Mouse (Mus musculus) adrenal gland, adult 8-10 months (tissue): ENCODE measurements around the gene Cirbp. TPM values are rescaled to one million over a fixed set of nuclear protein-coding genes. Genes with fewer than 3 reads are reported as not detected.

Source experiments
- DNase-seq: peaks from one replicate; pipeline ENCODE4 v3.0.0; 2022
- total RNA-seq, 4 experiments: library from RNA; stranded (reverse); gene quantifications; 2 replicates each; pipeline ENCODE4 v1.2.4; 2022

Cirbp gene
- total RNA-seq, 4 experiments from 2014 or later: 44.2 to 234 (median 162) TPM

DNA sequence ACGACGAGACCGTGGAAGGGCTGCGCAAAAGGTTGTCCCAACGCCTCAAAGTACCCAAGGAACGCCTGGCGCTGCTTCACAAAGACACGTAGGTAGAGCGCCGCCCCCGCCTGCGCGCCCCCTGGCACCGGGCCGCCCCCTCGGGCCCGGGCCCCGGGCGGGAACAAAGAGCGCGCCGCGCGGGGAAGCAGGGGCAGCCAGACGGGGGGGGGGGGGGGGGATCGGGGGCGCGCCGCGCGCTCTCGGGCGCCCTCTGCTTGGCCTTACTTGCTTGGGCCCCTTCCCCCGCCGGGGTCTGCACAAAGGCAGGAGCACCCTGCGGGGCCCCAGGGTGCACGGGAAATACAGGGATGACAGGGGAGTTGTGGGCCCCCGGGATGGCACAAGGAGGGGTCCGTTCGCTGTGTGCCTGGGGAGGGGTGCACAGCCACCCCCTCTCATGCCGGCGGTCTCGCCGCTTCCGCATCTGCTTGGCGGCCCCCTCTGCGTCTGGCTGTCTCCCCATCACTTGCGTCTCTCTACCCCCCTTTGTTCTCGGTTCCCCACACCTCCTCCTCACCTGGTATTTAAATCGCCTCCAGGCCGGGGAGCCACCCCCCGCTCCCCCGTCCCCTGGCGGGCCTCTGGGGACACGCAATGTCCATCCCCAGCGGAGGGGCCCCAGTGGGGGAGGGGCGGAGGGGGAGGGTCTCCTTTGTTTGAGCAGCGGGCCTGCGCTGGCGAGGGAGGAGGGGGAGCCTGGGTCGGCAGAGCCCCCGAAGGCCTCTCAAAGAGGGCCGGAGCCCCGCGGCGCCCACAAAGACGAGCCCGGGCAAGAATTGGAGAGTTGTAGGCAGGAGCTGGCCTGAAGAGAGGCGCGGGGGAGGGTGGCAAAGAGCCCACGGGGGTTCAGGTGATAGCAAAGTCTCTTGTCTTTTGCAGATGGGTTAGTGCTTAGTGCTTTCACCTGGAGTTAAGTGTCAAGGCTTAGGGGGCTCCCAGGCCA is 15.3 kb upstream of the Cirbp start:
- no peak for DNase-seq

- DNase-seq: no peak
Measured at GRCm38 (mm10) chr10:80151211-80152034, 14.4 kb upstream of the Cirbp start.

DNA sequence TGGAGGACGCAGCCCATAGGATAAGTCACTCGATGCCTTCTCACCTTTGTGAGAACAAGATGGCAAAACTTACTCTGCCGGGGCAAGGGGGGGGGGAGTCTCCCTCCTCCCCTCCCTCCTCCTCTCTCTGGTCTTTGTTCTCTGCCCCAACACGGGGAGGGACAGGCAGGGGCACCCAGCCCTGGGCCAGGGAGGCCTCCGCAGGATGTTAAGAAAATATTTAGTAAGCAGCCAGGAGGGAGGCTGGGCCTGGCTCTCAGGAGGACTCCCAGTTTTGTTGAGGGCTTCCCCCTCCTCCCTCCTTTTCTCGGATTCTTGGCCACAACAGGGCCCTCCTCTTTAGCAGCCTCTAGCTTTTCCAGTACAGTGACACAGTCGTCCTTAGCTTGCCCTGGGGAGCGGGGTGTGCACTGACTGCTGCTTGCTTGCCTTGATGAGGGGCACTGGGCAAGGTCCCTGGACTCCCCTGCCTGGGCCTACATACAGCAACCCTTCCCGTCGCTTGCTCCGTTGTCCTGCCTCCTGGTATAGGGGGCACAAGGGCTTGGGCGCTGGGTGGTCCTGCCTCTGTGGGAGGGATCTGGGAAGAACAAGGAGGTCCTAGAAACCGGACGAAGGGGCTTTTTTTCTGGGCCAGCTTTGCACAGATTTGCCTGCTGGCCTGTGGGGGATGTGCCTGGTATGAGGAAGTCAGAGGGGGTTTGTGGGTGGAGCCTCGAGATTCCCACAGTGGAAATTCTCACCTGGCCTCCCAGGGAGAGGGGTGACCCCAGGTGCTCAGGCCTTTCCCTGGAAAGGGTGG is 13.5 kb upstream of the Cirbp start:
- no peak for DNase-seq

GRCm38 (mm10) chr10:80152873-80153260 is 12.9 kb upstream of the Cirbp start:
- DNase-seq: peak; percentile 83

GRCm38 (mm10) chr10:80153713-80154112 is 12.1 kb upstream of the Cirbp start:
- no peak for DNase-seq

DNA sequence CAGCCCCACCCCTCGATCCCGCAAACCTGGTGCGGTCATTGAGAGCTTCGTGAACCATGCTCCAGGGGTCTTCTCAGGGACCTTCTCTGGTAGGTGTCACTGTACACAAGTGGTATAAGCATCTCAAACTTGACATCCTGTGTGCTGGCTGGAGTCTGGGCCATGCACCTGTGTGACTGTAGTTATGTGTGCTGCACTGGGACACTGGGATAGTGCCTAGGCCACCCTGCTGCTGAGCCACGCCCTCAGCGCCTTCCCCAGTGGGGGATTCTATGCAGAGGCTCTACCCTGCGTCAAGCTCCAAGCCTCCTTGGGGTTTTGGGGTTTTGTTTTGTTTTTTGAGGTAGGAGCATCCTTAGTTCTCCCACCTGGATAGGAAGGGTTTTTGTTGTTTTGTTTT is 11.4 kb upstream of the Cirbp start:
- no peak for DNase-seq

- no peak for DNase-seq
Measured at GRCm38 (mm10) chr10:80155277-80155676, 10.5 kb upstream of the Cirbp start.

DNA sequence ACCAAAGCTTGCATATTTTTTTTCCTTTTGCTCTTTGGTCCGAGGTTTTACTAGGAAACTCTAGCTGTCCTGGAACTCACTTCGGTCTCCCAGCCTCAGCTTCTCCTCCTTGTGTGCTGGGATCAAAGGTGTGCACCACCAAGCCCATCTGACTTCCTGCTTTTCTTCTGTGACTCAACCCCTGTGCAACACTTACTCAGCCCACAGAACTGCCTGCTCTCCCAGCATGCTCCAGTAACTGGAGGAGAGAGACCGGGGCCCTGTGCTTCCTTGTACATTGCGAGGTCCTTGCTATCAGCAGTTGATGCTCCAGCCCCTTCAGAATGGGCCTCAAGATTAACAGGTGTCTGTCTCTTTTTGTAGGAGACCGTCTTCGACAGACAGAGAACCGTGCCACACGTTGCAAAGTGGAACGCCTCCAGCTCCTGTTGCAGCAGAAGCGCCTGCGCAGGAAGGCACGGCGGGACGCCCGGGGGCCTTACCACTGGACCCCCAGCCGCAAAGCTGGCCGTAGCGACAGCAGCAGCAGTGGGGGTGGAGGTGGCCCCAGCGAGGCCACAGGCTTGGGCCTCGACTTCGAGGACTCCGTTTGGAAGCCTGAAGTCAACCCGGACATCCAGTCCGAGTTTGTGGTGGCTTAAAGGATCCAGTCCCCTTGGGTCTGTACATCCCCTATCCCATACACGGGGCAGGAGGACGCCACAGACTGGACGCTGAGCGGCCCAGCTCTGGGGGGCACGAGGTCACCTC is 9.6 kb upstream of the Cirbp start:
- DNase-seq: no peak

GRCm38 (mm10) chr10:80156752-80157053 is 9.1 kb upstream of the Cirbp start:
- DNase-seq: no peak

DNA sequence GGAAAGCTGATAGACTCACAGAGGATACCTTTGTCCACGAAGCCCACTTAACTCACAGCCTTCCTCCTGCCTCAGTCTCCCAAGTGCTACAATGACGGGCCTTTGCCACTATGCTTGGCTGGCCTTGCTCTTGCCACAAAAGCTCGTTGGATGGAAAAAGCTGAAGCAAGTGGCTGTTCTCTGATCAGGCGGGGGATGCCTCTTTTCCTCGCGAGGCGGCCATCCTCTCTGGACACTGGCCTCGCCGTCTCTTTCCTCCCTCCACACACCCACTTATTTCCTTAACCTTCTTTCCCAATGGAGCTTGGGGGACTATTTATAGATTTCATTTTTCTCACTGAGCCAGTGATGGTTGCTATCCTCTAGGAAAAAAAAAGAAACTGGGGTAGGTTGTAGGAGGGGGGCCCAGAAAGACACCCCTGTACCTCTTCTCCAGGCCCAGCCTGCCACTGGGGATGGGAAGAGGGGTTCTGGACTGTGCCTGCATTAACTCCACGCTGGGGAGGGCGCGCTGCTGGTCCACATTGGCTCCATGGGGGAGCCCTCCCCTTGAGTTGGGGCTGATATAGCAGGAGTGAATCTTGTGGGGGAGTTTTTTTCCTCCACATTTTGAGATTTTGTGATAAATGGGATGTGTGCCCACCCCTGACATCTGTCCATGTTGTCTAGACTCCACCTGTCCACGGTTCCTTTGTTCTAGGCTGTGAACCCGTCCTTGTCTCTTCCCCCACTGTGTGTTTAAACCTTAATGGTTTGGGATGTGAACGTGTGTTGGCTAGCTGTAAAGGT is 8.4 kb upstream of the Cirbp start:
- DNase-seq: no peak

DNA sequence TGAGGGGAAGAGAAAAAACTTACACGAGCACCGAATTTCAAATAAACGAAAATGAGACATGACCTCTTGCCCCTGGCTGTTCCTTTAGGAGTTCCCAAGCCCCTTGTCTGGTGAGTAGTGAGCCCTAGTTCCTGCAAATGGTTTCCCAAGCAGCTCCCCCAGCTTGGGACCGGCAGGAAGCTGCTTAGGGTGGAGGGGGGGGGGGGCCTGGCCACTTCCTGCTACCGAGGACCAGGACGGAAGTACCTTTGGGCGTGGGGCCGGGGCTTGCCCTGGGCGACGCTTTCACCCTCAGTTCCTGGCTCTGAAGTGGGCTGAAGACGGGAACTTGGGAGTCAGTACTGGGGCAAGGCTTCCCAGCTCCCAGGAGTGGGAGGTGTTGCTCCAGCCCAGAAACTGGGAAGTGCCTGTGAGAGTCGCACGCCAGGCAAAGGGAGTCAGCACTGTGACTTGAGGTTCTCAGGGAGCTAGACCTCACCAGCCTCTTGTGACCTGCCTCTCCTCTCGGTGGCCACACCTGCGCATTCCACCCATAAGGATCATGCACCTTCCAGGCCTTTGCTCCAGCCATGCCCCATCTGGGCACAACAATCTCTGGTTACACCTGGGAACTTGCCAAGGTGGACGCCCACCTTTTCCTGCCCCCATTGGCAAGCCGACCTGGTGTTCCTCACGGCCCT is 7.3 kb upstream of the Cirbp start:
- no peak for DNase-seq

GRCm38 (mm10) chr10:80159021-80159560 is 6.7 kb upstream of the Cirbp start:
- no peak for DNase-seq

GRCm38 (mm10) chr10:80159561-80160454 is 6.0 kb upstream of the Cirbp start:
- DNase-seq: peak; percentile 99

DNA sequence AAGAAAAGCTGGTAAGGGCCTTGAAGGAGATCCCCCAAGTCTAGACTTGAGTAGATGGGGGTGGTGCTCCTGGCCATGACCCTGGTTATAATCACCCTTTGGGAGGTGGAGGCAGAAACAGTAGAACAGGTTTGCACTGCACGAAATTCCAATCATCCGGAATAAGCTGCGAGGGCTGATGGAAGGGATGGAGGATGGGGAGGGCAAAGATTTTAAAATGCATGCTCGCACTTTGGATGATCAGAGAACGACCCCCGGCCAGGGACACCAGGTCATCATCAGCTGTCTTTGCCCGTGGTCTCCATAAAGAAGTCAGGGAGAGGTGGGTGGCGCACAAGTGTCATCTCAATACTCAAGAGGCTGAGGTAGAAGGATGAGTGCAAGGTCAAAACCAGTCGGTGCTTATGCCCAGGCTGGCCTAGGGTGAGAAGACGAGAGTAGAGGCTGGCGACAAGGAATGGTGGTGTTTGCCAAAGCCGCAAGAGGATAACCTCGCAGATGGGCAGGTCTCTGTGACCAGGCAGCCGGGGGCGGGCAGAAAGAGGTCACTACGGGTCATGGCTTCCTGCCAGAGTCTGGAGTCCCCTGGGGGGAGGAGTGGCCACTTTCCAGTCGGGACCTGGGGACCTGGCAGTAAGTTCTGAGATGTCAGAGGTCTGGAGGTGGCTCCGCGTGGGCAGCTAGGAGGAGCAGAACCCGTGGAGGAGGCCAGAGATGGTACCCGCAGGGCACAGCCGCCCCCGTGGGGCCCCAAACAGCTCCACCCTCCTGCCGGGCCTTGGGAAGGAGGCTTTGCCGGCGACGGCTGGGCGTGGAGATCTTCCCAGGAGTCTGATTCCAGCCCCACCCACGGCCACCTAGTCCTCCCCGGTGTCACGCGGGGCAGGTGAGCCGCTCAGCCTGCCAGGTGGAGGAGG is 5.1 kb upstream of the Cirbp start:
- peak; percentile 91 for DNase-seq

DNA sequence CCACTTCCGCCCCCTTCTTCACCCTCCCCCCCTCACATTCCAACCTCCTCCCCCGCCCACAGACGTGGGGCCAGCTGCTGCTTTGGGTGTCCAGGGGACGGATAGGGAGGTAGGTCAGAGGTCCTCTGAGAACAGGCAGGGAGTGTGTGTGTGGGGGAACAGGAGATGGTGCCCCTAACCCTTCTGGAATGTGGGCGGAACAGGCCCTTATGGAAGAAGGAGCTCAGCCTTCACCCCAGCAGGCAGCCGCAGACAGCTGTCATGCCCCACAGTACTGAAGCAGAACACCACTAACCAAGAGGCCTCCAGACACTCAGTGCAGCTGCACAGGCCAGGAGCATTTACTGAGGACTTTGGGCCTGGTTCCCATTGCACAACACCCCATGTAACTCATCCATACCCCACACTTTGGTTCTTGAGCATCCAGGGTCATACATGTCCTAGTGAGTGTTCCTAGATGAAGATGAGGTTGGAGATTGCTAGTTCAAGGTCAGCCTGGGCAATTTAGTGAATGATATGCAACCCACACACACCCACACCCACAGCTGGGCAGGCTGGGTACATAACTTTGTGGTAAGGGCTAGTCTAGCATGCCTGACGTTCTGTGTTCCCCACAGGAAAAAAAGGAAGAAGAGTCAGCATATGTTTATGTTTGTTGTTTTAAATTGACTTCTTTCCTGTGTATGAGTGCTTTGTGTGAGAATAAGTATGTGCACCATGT is 4.1 kb upstream of the Cirbp start:
- DNase-seq: peak; percentile 51

GRCm38 (mm10) chr10:80162243-80162608 is 3.6 kb upstream of the Cirbp start:
- DNase-seq: peak; percentile 15

- peak; percentile 25 for DNase-seq
Measured at GRCm38 (mm10) chr10:80162716-80163299, 3.0 kb upstream of the Cirbp start.
